Mouse (Mus musculus) heart, embryonic 11.5 days (tissue): ENCODE measurements at regions not wholly inside any gene's neighbourhood (a gene's known extent, or its start where the extent isn't known, plus 50 kb on each side); places are given as distances from the start of the nearest gene placed in this dataset.
A peak's percentile ranks its signal among the peaks of the same experiment; 100 is the strongest.

Experiments used
- ATAC-seq: fragments of 200-750 bp; cut with Nextera tagmentation; replicated peaks from 2 replicates; pipeline ENCODE4 v1.8.0; 2017; ENCODE audit warnings: moderate library complexity; ENCODE audit not compliant: insufficient number of reproducible peaks, low FRiP score, low TSS enrichment
- H3K27ac ChIP-seq: fragments of 300-500 bp; sonication (generic); 2 replicates; pipeline ENCODE4 v1.5.1; 2014; ENCODE audit warnings: mild to moderate bottlenecking, low read depth, low read length
- H3K27me3 ChIP-seq: fragments of 300-500 bp; sonication (generic); 2 replicates; pipeline ENCODE4 v1.6.1; 2014; ENCODE audit warnings: mild to moderate bottlenecking, low read length, mixed read lengths; ENCODE audit not compliant: control insufficient read depth, insufficient read depth
- H3K36me3 ChIP-seq: fragments of 300-500 bp; sonication (generic); 2 replicates; pipeline ENCODE4 v1.6.1; 2014; ENCODE audit warnings: mild to moderate bottlenecking, low read length, moderate library complexity, mixed read lengths; ENCODE audit not compliant: control insufficient read depth, insufficient read depth
- H3K4me1 ChIP-seq: fragments of 300-500 bp; sonication (generic); 2 replicates; pipeline ENCODE4 v1.6.1; 2014; ENCODE audit warnings: low read length; ENCODE audit not compliant: control insufficient read depth, insufficient read depth
- H3K4me2 ChIP-seq: fragments of 300-500 bp; sonication (generic); 2 replicates; pipeline ENCODE4 v1.6.1; 2014; ENCODE audit warnings: mild to moderate bottlenecking, moderate library complexity
- H3K4me3 ChIP-seq: fragments of 300-500 bp; sonication (generic); 2 replicates; pipeline ENCODE4 v1.5.1; 2014; ENCODE audit warnings: low read depth, low read length
- H3K9ac ChIP-seq: fragments of 300-500 bp; sonication (generic); 2 replicates; pipeline ENCODE4 v1.6.1; 2014; ENCODE audit warnings: mild to moderate bottlenecking, low read depth, low read length, moderate library complexity
- H3K9me3 ChIP-seq: fragments of 300-500 bp; sonication (generic); replicated peaks from 2 replicates; pipeline ENCODE4 v1.6.1; 2016; ENCODE audit warnings: low read length; ENCODE audit not compliant: control insufficient read depth
- WGBS: fragments of 180-500 bp; shearing (Covaris S2); extraction: QIAGEN DNeasy Blood & Tissue Kit; methylation state at CpG from one replicate; pipeline ENCODE4 v1.1.7; 2014; ENCODE audit not compliant: insufficient replicate concordance; 5-methylcytosine and 5-hydroxymethylcytosine counted together

GRCm38 (mm10) chr3:63638572-63638971 lies 154.9 kb upstream of the Gm34302 start:
- Histone ChIP-seq H3K36me3 (no peaks in the 10 kb centered on the region), H3K4me3 (no peak overlapping the region), H3K27me3 (no peaks in the 10 kb centered on the region), H3K27ac (no peak overlapping the region), H3K4me2 (no peak overlapping the region), H3K9ac (no peak overlapping the region), H3K9me3 (no peaks in the 10 kb centered on the region), H3K4me1 (no peaks in the 10 kb centered on the region)
- 48% methylated on average over 2 of the region's 2 CpGs for WGBS
- no peak for ATAC-seq

- WGBS: 81% methylated on average over 5 of the region's 5 CpGs
- H3K4me1 ChIP-seq: no peaks in the 10 kb centered on the region
- H3K36me3 ChIP-seq: no peaks in the 10 kb centered on the region
- H3K4me2 ChIP-seq: no peak overlapping the region
- no peak overlapping the region for H3K27ac ChIP-seq
- H3K9me3 ChIP-seq: no peaks in the 10 kb centered on the region
- H3K4me3 ChIP-seq: no peak overlapping the region
- no peaks in the 10 kb centered on the region for H3K27me3 ChIP-seq
- ATAC-seq: no peak
- H3K9ac ChIP-seq: no peak overlapping the region
These were observed 154.2 kb upstream of the Gm34302 start for GRCm38 (mm10) chr3:63637913-63638312.

GRCm38 (mm10) chr3:63627724-63628123 lies 144.0 kb upstream of the Gm34302 start:
- no peak overlapping the region for H3K9ac ChIP-seq
- ATAC-seq: no peak
- no peak overlapping the region for H3K4me3 ChIP-seq
- 73% methylated on average over 5 of the region's 5 CpGs for WGBS
- no peaks in the 10 kb centered on the region for H3K36me3 ChIP-seq
- H3K4me1 ChIP-seq: no peaks in the 10 kb centered on the region
- no peak overlapping the region for H3K4me2 ChIP-seq
- H3K27ac ChIP-seq: no peak overlapping the region
- H3K9me3 ChIP-seq: no peaks in the 10 kb centered on the region
- H3K27me3 ChIP-seq: no peaks in the 10 kb centered on the region

DNA sequence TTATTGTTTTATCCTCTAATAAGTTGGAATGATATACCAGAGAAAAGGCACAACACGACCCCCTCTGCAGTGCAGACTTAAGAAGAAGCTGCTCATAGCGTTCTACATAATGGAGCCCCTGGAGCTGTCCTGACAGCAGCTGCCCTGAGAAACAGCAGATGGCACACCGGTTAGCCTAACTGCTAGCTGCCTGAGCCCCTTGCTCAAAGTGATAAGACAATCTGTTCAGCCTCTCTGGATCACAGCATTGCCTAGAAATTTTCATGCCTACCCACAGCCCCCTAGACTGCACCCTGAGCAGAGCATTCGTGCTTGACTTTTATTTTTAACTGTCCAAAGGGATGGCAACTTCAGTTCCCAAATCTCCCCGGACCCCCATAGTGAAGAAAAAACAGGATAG lies 132.4 kb upstream of the Gm34302 start:
- no peaks in the 10 kb centered on the region for H3K4me1 ChIP-seq
- no peaks in the 10 kb centered on the region for H3K9me3 ChIP-seq
- H3K27ac ChIP-seq: no peak overlapping the region
- no peak overlapping the region for H3K4me3 ChIP-seq
- H3K36me3 ChIP-seq: no peaks in the 10 kb centered on the region
- WGBS: 20% methylated on average over 5 of the region's 5 CpGs
- no peak; the same call in 1 of the 2 replicates for ATAC-seq
- no peaks in the 10 kb centered on the region for H3K27me3 ChIP-seq
- H3K9ac ChIP-seq: no peak overlapping the region
- no peak overlapping the region for H3K4me2 ChIP-seq

GRCm38 (mm10) chr3:63613652-63614051 lies 130.0 kb upstream of the Gm34302 start:
- no peak overlapping the region for H3K9ac ChIP-seq
- no peaks in the 10 kb centered on the region for H3K27me3 ChIP-seq
- no peak overlapping the region for H3K4me2 ChIP-seq
- WGBS: 58% methylated on average over 1 of the region's 1 CpGs
- no peak for ATAC-seq
- no peak overlapping the region for H3K4me3 ChIP-seq
- no peaks in the 10 kb centered on the region for H3K9me3 ChIP-seq
- no peaks in the 10 kb centered on the region for H3K36me3 ChIP-seq
- no peaks in the 10 kb centered on the region for H3K4me1 ChIP-seq
- no peak overlapping the region for H3K27ac ChIP-seq

- Histone ChIP-seq H3K9me3 (no peaks in the 10 kb centered on the region), H3K27ac (no peak overlapping the region)
These were observed 129.2 kb upstream of the Gm34302 start for GRCm38 (mm10) chr3:63612767-63613363.

DNA sequence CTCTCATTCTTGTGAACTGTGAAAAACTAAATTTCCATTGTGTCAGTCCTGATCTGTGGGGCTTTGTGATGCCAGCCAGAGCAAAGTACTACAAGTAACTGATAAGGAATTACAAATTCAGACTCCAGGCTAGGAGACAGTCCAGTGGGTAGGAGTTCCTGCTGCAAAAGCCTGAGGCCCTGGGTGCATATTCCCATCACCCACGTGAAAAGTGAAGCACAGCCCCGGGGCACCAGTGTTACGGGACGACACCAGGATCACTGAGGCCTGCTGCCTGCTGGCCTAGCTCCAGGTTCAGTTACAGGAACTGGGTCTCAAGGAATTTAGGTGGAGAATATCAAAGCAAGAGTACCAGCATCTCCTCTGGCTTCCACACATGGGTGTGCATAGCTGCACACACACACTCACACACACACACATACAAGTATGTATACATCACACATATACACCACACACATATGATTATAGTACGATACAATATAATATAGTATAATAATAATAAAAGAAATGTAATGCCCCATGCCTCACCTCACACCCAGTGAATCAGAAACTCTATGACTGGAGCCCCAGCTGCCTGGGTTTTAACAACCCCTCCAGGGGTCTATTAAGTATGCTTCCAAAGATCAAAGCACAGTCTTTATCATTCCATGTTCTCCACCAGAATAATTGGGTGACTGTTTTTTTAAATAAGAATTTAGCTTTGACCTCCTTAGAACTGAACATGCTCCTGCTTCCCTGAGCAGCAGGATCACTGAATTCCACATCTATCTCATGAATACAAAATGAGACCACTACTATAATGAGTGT lies 126.6 kb upstream of the Gm34302 start:
- Histone ChIP-seq H3K4me1 (no peaks in the 10 kb centered on the region), H3K36me3 (no peaks in the 10 kb centered on the region), H3K27me3 (no peaks in the 10 kb centered on the region), H3K4me2 (peak overlapping the region; percentile 54), H3K9me3 (no peaks in the 10 kb centered on the region), H3K27ac (no peak overlapping the region), H3K4me3 (peak overlapping the region; percentile 26), H3K9ac (no peak overlapping the region)
- 29% methylated on average over 5 of the region's 5 CpGs for WGBS
- ATAC-seq: no peak

More at GRCm38 (mm10) chr3:63612767-63613363, 129.2 kb upstream of the Gm34302 start:
- Histone ChIP-seq H3K36me3 (no peaks in the 10 kb centered on the region), H3K27me3 (no peaks in the 10 kb centered on the region), H3K4me2 (no peak overlapping the region), H3K9ac (no peak overlapping the region), H3K4me1 (no peaks in the 10 kb centered on the region), H3K4me3 (no peak overlapping the region)
- WGBS: 74% methylated on average over 3 of the region's 3 CpGs
- ATAC-seq: no peak

DNA sequence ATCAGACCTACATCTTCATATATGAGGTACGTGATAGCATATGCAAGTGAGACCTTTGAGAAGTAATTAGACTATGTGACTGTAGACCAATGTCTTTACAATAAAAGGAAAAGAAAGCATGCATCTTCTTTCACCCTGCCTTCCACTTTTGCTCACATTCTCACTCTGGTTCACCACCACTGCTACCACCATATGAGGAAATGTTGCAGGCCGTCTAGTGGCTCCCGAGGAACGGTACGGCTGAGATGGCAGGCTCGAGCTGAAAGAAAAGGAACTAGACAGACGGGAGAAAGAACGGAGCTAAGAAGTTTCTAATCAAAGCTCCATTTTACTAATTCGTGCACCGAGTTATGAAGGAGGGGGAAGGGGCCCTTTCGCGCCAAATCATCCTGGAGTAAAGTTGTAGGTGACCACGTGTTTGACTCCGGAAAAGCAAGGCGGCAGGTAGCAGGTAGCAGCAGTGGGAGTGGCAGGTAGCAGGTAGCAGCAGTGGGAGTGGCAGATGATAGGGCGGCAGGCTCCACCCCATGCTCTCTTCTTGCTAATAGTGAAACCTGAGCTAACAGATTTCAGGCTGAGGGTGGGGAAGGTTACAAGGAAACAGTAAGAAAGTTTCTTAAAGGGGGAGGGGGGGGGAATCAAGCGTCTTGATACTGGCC lies 125.9 kb upstream of the Gm34302 start:
- Histone ChIP-seq H3K4me2 (peak overlapping the region; percentile 54), H3K27ac (no peak overlapping the region), H3K9me3 (no peaks in the 10 kb centered on the region), H3K36me3 (no peaks in the 10 kb centered on the region), H3K9ac (no peak overlapping the region), H3K4me3 (peak overlapping the region; percentile 26), H3K27me3 (no peaks in the 10 kb centered on the region), H3K4me1 (no peaks in the 10 kb centered on the region)
- ATAC-seq: 0 out of 2 replicates have a peak, but pooled peaks have one; percentile 14
- WGBS: 20% methylated on average over 17 of the region's 17 CpGs
